Mouse (Mus musculus): Measurements from ENCODE around the gene Serpinb2. TPM values are rescaled to one million over a fixed set of nuclear protein-coding genes. Genes with fewer than 3 reads are reported as not detected.

The Serpinb2 gene
- total RNA-seq (2021): not detected

GRCm38 (mm10) chr1:107511252-107511651 is at the start of gene Serpinb2:
Gene Serpinb2 (plus strand): TSS chr1:107511423.
- DNase-seq (ENCODE audit: extremely low spot score in 1 of 2, low spot score in 1 of 2): no peak

- DNase-seq (ENCODE audit: extremely low spot score in 1 of 2, low spot score in 1 of 2): no peak
These were observed 31.3 kb upstream of the Serpinb2 start for GRCm38 (mm10) chr1:107479909-107480308.

GRCm38 (mm10) chr1:107481452-107481851 is 29.8 kb upstream of the Serpinb2 start:
- peak; percentile 80 to 92 for DNase-seq (ENCODE audit: extremely low spot score in 1 of 2, low spot score in 1 of 2)

GRCm38 (mm10) chr1:107489577-107489976 is 21.6 kb upstream of the Serpinb2 start:
- no peak for DNase-seq (ENCODE audit: extremely low spot score in 1 of 2, low spot score in 1 of 2)

GRCm38 (mm10) chr1:107496789-107497188 is 14.4 kb upstream of the Serpinb2 start:
- no peak for DNase-seq (ENCODE audit: extremely low spot score in 1 of 2, low spot score in 1 of 2)

- DNase-seq (ENCODE audit: extremely low spot score in 1 of 2, low spot score in 1 of 2): no peak
These were observed 9.2 kb upstream of the Serpinb2 start for GRCm38 (mm10) chr1:107502025-107502424.

- DNase-seq (ENCODE audit: extremely low spot score in 1 of 2, low spot score in 1 of 2): no peak
These were observed 7.9 kb upstream of the Serpinb2 start for GRCm38 (mm10) chr1:107503294-107503693.

- no peak for DNase-seq (ENCODE audit: extremely low spot score in 1 of 2, low spot score in 1 of 2)
These were observed 5.2 kb upstream of the Serpinb2 start for GRCm38 (mm10) chr1:107505898-107506562.

- no peak for DNase-seq (ENCODE audit: extremely low spot score in 1 of 2, low spot score in 1 of 2)
These were observed 1.2 kb downstream of the Serpinb2 start for GRCm38 (mm10) chr1:107512194-107513138.

- no peak for DNase-seq (ENCODE audit: extremely low spot score in 1 of 2, low spot score in 1 of 2)
These were observed 2.3 kb downstream of the Serpinb2 start for GRCm38 (mm10) chr1:107513530-107513929.

- no peak for DNase-seq (ENCODE audit: extremely low spot score in 1 of 2, low spot score in 1 of 2)
These were observed 4.7 kb downstream of the Serpinb2 start for GRCm38 (mm10) chr1:107515839-107516498.

- DNase-seq (ENCODE audit: extremely low spot score in 1 of 2, low spot score in 1 of 2): no peak
These were observed 14.4 kb downstream of the Serpinb2 start for GRCm38 (mm10) chr1:107525592-107525991.

- DNase-seq (ENCODE audit: extremely low spot score in 1 of 2, low spot score in 1 of 2): no peak
These were observed 17.3 kb downstream of the Serpinb2 start for GRCm38 (mm10) chr1:107528325-107529078.

GRCm38 (mm10) chr1:107529365-107530052 is 18.3 kb downstream of the Serpinb2 start:
- DNase-seq (ENCODE audit: extremely low spot score in 1 of 2, low spot score in 1 of 2): no peak

- no peak for DNase-seq (ENCODE audit: extremely low spot score in 1 of 2, low spot score in 1 of 2)
These were observed 22.5 kb downstream of the Serpinb2 start for GRCm38 (mm10) chr1:107533736-107534135.

- DNase-seq (ENCODE audit: extremely low spot score in 1 of 2, low spot score in 1 of 2): no peak
These were observed 26.2 kb downstream of the Serpinb2 start for GRCm38 (mm10) chr1:107537435-107537834.

GRCm38 (mm10) chr1:107559494-107559893 is 48.3 kb downstream of the Serpinb2 start:
- no peak for DNase-seq (ENCODE audit: extremely low spot score in 1 of 2, low spot score in 1 of 2)

- DNase-seq (ENCODE audit: extremely low spot score in 1 of 2, low spot score in 1 of 2): no peak
These were observed 50.9 kb downstream of the Serpinb2 start for GRCm38 (mm10) chr1:107562110-107562509.

- DNase-seq (ENCODE audit: extremely low spot score in 1 of 2, low spot score in 1 of 2): no peak
These were observed 54.4 kb downstream of the Serpinb2 start for GRCm38 (mm10) chr1:107565644-107566043.

GRCm38 (mm10) chr1:107576094-107576493 is 64.9 kb downstream of the Serpinb2 start:
- DNase-seq (ENCODE audit: extremely low spot score in 1 of 2, low spot score in 1 of 2): no peak
